Mouse (Mus musculus) midbrain, embryonic 12.5 days (tissue): ENCODE measurements at regions not wholly inside any gene's neighbourhood (a gene's known extent, or its start where the extent isn't known, plus 50 kb on each side); places are given as distances from the start of the nearest gene placed in this dataset.

Experiments
- ATAC-seq: fragments of 200-750 bp; cut with Nextera tagmentation; 2 replicates; pipeline ENCODE4 v1.8.0; 2017; ENCODE audit warnings: low read depth, moderate TSS enrichment, moderate library complexity; ENCODE audit not compliant: low FRiP score
- H3K27ac ChIP-seq: fragments of 300-500 bp; sonication (generic); replicated peaks from 2 replicates; pipeline ENCODE4 v1.5.1; 2016; ENCODE audit warnings: mild to moderate bottlenecking
- H3K27me3 ChIP-seq: fragments of 300-500 bp; sonication (generic); 2 replicates; pipeline ENCODE4 v1.6.1; 2016; ENCODE audit warnings: mild to moderate bottlenecking
- H3K36me3 ChIP-seq: fragments of 300-500 bp; sonication (generic); 2 replicates; pipeline ENCODE4 v1.6.1; 2016
- H3K4me1 ChIP-seq: fragments of 300-500 bp; sonication (generic); 2 replicates; pipeline ENCODE4 v1.6.1; 2016
- H3K4me2 ChIP-seq: fragments of 300-500 bp; sonication (generic); replicated peaks from 2 replicates; pipeline ENCODE4 v1.6.1; 2016; ENCODE audit warnings: mild to moderate bottlenecking, moderate library complexity
- H3K4me3 ChIP-seq: fragments of 300-500 bp; sonication (generic); 2 replicates; pipeline ENCODE4 v1.5.1; 2016; ENCODE audit warnings: mild to moderate bottlenecking
- H3K9ac ChIP-seq: fragments of 300-500 bp; sonication (generic); replicated peaks from 2 replicates; pipeline ENCODE4 v1.6.1; 2016; ENCODE audit warnings: mild to moderate bottlenecking, moderate library complexity
- H3K9me3 ChIP-seq: fragments of 300-500 bp; sonication (generic); 2 replicates; pipeline ENCODE4 v1.6.1; 2016; ENCODE audit warnings: mild to moderate bottlenecking
- WGBS: fragments of 180-500 bp; shearing (Covaris S2); methylation state at CpG from one replicate; pipeline ENCODE4 v1.1.7; 2016; 5-methylcytosine and 5-hydroxymethylcytosine counted together

- Histone ChIP-seq H3K9ac (no peak overlapping the region), H3K27me3 (no peaks in the 10 kb centered on the region), H3K4me1 (no peaks in the 10 kb centered on the region), H3K36me3 (no peaks in the 10 kb centered on the region), H3K9me3 (no peaks in the 10 kb centered on the region), H3K4me2 (no peak overlapping the region), H3K4me3 (no peak overlapping the region), H3K27ac (no peak overlapping the region)
- no peak for ATAC-seq
- WGBS = 91% methylated on average over 1 of the region's 1 CpGs
These were observed 684.9 kb upstream of the Adgrl4 start for GRCm38 (mm10) chr3:150752787-150753186.

- no peak overlapping the region for H3K4me2 ChIP-seq
- H3K27me3 ChIP-seq = no peaks in the 10 kb centered on the region
- no peak overlapping the region for H3K4me3 ChIP-seq
- H3K27ac ChIP-seq = no peak overlapping the region
- no peaks in the 10 kb centered on the region for H3K4me1 ChIP-seq
- WGBS = 66% methylated on average over 1 of the region's 1 CpGs
- H3K9ac ChIP-seq = no peak overlapping the region
- H3K36me3 ChIP-seq = no peaks in the 10 kb centered on the region
- H3K9me3 ChIP-seq = no peaks in the 10 kb centered on the region
- ATAC-seq = no peak
These were observed 677.8 kb upstream of the Adgrl4 start for GRCm38 (mm10) chr3:150759854-150760253.

GRCm38 (mm10) chr3:150784576-150784975 is 653.1 kb upstream of the Adgrl4 start:
- no peaks in the 10 kb centered on the region for H3K36me3 ChIP-seq
- no peak for ATAC-seq
- H3K9me3 ChIP-seq = no peaks in the 10 kb centered on the region
- no peaks in the 10 kb centered on the region for H3K4me1 ChIP-seq
- WGBS = 86% methylated on average over 3 of the region's 3 CpGs
- H3K9ac ChIP-seq = no peak overlapping the region
- no peak overlapping the region for H3K4me2 ChIP-seq
- no peak overlapping the region for H3K4me3 ChIP-seq
- H3K27ac ChIP-seq = no peak overlapping the region
- H3K27me3 ChIP-seq = no peaks in the 10 kb centered on the region

DNA sequence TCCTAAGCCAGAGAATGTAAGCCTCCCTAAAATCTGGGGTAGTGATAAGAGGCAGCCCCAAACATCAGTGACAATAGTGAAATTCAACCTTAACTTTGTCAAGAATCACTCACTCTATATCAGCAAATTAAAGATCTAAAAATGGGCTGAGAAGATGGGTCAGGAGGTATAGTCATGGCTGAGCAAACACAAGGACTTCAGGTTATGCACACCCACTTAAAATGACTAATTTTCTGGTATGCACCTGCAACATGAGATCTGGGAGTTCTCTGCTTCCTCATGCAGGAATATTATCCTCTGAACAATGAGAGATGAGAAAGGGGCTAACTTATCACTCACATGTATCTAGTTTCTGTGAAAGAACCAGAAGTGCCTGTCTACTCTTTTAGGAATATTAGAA is 619.9 kb upstream of the Adgrl4 start:
- Histone ChIP-seq H3K36me3 (no peaks in the 10 kb centered on the region), H3K4me3 (no peak overlapping the region), H3K27me3 (no peaks in the 10 kb centered on the region), H3K4me2 (no peak overlapping the region), H3K4me1 (no peaks in the 10 kb centered on the region), H3K9ac (no peak overlapping the region), H3K27ac (no peak overlapping the region), H3K9me3 (no peaks in the 10 kb centered on the region)
- ATAC-seq = no peak

DNA sequence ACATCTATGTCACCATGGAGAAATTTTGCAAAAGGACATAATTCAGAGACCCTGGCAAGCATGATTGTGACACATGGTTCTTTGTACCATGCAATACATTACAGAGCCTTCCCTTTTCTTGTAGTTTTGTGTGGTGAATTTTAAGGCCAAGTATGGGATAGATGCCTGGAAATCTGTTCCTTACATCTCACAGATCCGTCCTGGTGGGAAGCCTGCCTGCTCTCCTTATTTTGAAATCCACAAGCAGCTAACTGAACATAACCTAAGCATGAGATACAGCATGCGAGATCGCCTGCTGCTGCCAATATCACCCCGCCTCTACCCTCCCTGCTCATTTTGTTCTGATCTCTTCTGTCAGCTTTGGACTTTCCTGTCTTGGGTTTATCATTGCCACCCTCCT is 618.3 kb upstream of the Adgrl4 start:
- Histone ChIP-seq H3K9me3 (no peaks in the 10 kb centered on the region), H3K36me3 (no peaks in the 10 kb centered on the region), H3K4me1 (no peaks in the 10 kb centered on the region), H3K4me3 (no peak overlapping the region), H3K4me2 (no peak overlapping the region), H3K27ac (no peak overlapping the region), H3K27me3 (no peaks in the 10 kb centered on the region), H3K9ac (no peak overlapping the region)
- no peak for ATAC-seq
- WGBS = 78% methylated on average over 4 of the region's 4 CpGs

GRCm38 (mm10) chr3:150820039-150820438 is 617.6 kb upstream of the Adgrl4 start:
- Histone ChIP-seq H3K27ac (no peak overlapping the region), H3K36me3 (no peaks in the 10 kb centered on the region), H3K4me2 (no peak overlapping the region), H3K27me3 (no peaks in the 10 kb centered on the region), H3K4me3 (no peak overlapping the region), H3K9me3 (no peaks in the 10 kb centered on the region), H3K9ac (no peak overlapping the region), H3K4me1 (no peaks in the 10 kb centered on the region)
- no peak for ATAC-seq
- 89% methylated on average over 5 of the region's 5 CpGs for WGBS

DNA sequence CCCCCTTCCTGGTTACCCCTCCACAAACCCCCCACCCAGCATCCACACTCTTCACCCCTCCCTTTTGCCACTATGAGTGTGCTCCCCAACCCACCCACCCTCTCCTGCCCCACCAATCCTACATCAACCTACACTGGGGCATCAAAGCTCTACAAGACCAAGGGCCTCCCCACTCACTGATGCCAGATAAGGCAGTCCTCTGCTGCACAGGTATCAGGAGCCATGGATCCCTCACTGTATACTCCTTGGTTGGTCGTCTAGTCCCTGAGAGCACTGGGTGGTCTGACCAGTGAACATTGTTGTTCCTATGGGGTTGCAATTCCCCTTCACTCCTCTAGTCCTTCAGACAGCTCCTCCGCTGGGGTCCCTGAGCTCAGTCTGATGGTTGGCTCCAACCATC is 591.7 kb upstream of the Adgrl4 start:
- no peaks in the 10 kb centered on the region for H3K36me3 ChIP-seq
- ATAC-seq = peak; percentile 65
- no peaks in the 10 kb centered on the region for H3K27me3 ChIP-seq
- no peak overlapping the region for H3K9ac ChIP-seq
- 83% methylated on average over 2 of the region's 2 CpGs for WGBS
- H3K9me3 ChIP-seq = no peaks in the 10 kb centered on the region
- no peak overlapping the region for H3K4me3 ChIP-seq
- H3K4me2 ChIP-seq = no peak overlapping the region
- no peaks in the 10 kb centered on the region for H3K4me1 ChIP-seq
- H3K27ac ChIP-seq = no peak overlapping the region

GRCm38 (mm10) chr3:150852107-150852506 is 585.6 kb upstream of the Adgrl4 start:
- Histone ChIP-seq H3K4me3 (no peak overlapping the region), H3K9me3 (no peaks in the 10 kb centered on the region), H3K4me2 (no peak overlapping the region), H3K4me1 (no peaks in the 10 kb centered on the region; the same call in 1 of the 2 replicates), H3K36me3 (no peaks in the 10 kb centered on the region), H3K27me3 (no peaks in the 10 kb centered on the region), H3K9ac (no peak overlapping the region), H3K27ac (no peak overlapping the region)
- WGBS = 6% methylated on average over 4 of the region's 4 CpGs
- ATAC-seq = peak; percentile 75; the same call in 1 of the 2 replicates

GRCm38 (mm10) chr3:150896668-150897067 is 541.0 kb upstream of the Adgrl4 start:
- 87% methylated on average over 2 of the region's 2 CpGs for WGBS

GRCm38 (mm10) chr3:150910091-150910490 is 527.6 kb upstream of the Adgrl4 start:
- H3K36me3 ChIP-seq = no peaks in the 10 kb centered on the region
- H3K27me3 ChIP-seq = no peaks in the 10 kb centered on the region
- H3K4me2 ChIP-seq = no peak overlapping the region
- ATAC-seq = no peak
- H3K9me3 ChIP-seq = no peaks in the 10 kb centered on the region
- no peak overlapping the region for H3K4me3 ChIP-seq
- H3K4me1 ChIP-seq = no peaks in the 10 kb centered on the region
- WGBS = 87% methylated on average over 2 of the region's 2 CpGs
- H3K9ac ChIP-seq = no peak overlapping the region
- no peak overlapping the region for H3K27ac ChIP-seq

More at GRCm38 (mm10) chr3:150896668-150897067, 541.0 kb upstream of the Adgrl4 start:
- Histone ChIP-seq H3K9ac (no peak overlapping the region), H3K4me3 (no peak overlapping the region), H3K27me3 (no peaks in the 10 kb centered on the region), H3K4me1 (no peaks in the 10 kb centered on the region), H3K9me3 (no peaks in the 10 kb centered on the region), H3K4me2 (no peak overlapping the region), H3K27ac (no peak overlapping the region), H3K36me3 (no peaks in the 10 kb centered on the region)
- ATAC-seq = no peak

- no peak for ATAC-seq
- H3K4me1 ChIP-seq = no peaks in the 10 kb centered on the region
- 58% methylated on average over 1 of the region's 1 CpGs for WGBS
- no peaks in the 10 kb centered on the region for H3K36me3 ChIP-seq
- H3K4me2 ChIP-seq = no peak overlapping the region
- H3K9me3 ChIP-seq = no peaks in the 10 kb centered on the region
- no peak overlapping the region for H3K4me3 ChIP-seq
- H3K27ac ChIP-seq = no peak overlapping the region
- no peak overlapping the region for H3K9ac ChIP-seq
- no peaks in the 10 kb centered on the region for H3K27me3 ChIP-seq
These were observed 482.8 kb upstream of the Adgrl4 start for GRCm38 (mm10) chr3:150954897-150955296.

DNA sequence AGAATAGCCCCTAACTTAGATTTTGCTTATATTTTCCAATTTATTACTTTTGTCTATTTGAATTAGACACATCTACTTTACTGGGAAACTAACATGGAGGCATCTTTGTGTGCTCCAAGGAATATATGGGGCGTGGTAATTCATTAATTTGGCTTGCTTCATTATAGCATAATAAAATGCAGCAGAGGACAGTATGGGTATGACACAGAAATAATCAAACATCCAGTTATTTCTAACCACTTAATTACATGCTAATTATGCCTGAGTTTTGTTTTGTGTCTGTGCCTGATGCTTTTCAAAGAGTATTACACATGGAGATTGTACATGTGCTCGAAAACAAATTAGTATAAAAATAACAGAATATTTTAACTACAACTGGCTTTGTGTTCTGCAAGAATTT is 438.0 kb upstream of the Adgrl4 start:
- Histone ChIP-seq H3K9me3 (no peaks in the 10 kb centered on the region), H3K4me3 (no peak overlapping the region), H3K27ac (no peak overlapping the region), H3K36me3 (no peaks in the 10 kb centered on the region), H3K9ac (no peak overlapping the region), H3K4me2 (no peak overlapping the region), H3K27me3 (no peaks in the 10 kb centered on the region), H3K4me1 (no peaks in the 10 kb centered on the region)
- ATAC-seq = no peak
- 86% methylated on average over 2 of the region's 2 CpGs for WGBS

GRCm38 (mm10) chr3:151000217-151000616 is 437.5 kb upstream of the Adgrl4 start:
- no peaks in the 10 kb centered on the region for H3K27me3 ChIP-seq
- H3K9me3 ChIP-seq = no peaks in the 10 kb centered on the region
- H3K36me3 ChIP-seq = no peaks in the 10 kb centered on the region
- 0 out of 2 replicates have a peak, but pooled peaks have one; percentile 36 for ATAC-seq
- no peaks in the 10 kb centered on the region for H3K4me1 ChIP-seq
- no peak overlapping the region for H3K4me3 ChIP-seq
- H3K27ac ChIP-seq = no peak overlapping the region
- 29% methylated on average over 5 of the region's 5 CpGs for WGBS
- H3K9ac ChIP-seq = no peak overlapping the region
- no peak overlapping the region for H3K4me2 ChIP-seq
